Mouse (Mus musculus) embryonic facial prominence, embryonic 11.5 days (tissue): ENCODE results near the gene Ldha. TPM values are rescaled to one million over a fixed set of nuclear protein-coding genes. Genes with fewer than 3 reads are reported as not detected.

Experiments used
- ATAC-seq: fragments of 200-750 bp; cut with Nextera tagmentation; replicated peaks from 2 replicates; pipeline ENCODE4 v1.8.0; 2017; ENCODE audit warnings: low read depth; ENCODE audit not compliant: insufficient number of reproducible peaks, low FRiP score, low TSS enrichment
- DNase-seq: peaks from one replicate; pipeline ENCODE4 v3.0.0-alpha.2; 2015; ENCODE audit warnings: low spot score
- H3K27ac ChIP-seq: fragments of 300-500 bp; sonication (generic); replicated peaks from 2 replicates; pipeline ENCODE4 v1.5.1; 2014; ENCODE audit warnings: mild to moderate bottlenecking, low read depth, low read length, control low read depth
- H3K27me3 ChIP-seq: fragments of 300-500 bp; sonication (generic); 2 replicates; pipeline ENCODE4 v1.6.1; 2014; ENCODE audit warnings: mild to moderate bottlenecking, low read length, moderate library complexity, mixed read lengths; ENCODE audit not compliant: control insufficient read depth, insufficient read depth
- H3K36me3 ChIP-seq: fragments of 300-500 bp; sonication (generic); replicated peaks from 2 replicates; pipeline ENCODE4 v1.6.1; 2014; ENCODE audit warnings: low read depth, mild to moderate bottlenecking, low read length, moderate library complexity, mixed read lengths; ENCODE audit not compliant: control insufficient read depth, insufficient read depth
- H3K4me1 ChIP-seq: fragments of 300-500 bp; sonication (generic); 2 replicates; pipeline ENCODE4 v1.6.1; 2014; ENCODE audit warnings: low read length, mixed read lengths; ENCODE audit not compliant: control insufficient read depth, insufficient read depth
- H3K4me2 ChIP-seq: fragments of 300-500 bp; sonication (generic); 2 replicates; pipeline ENCODE4 v1.6.1; 2014; ENCODE audit warnings: low read depth, mild to moderate bottlenecking, control low read depth, low read length, moderate library complexity
- H3K4me3 ChIP-seq: fragments of 300-500 bp; sonication (generic); 2 replicates; pipeline ENCODE4 v1.5.1; 2014; ENCODE audit warnings: low read depth, low read length, control low read depth
- H3K9ac ChIP-seq: fragments of 300-500 bp; sonication (generic); replicated peaks from 2 replicates; pipeline ENCODE4 v1.6.1; 2014; ENCODE audit warnings: mild to moderate bottlenecking, control low read depth, low read length
- H3K9me3 ChIP-seq: fragments of 300-500 bp; sonication (generic); replicated peaks from 2 replicates; pipeline ENCODE4 v1.6.1; 2016; ENCODE audit warnings: mild to moderate bottlenecking, low read length, inconsistent platforms, mixed read lengths; ENCODE audit not compliant: control insufficient read depth
- WGBS: fragments of 180-500 bp; shearing (Covaris S2); extraction: QIAGEN DNeasy Blood & Tissue Kit; methylation state at CpG from one replicate; pipeline ENCODE4 v1.1.7; 2014; 5-methylcytosine and 5-hydroxymethylcytosine counted together
- polyA plus RNA-seq: library from polyadenylated mRNA; unstranded; fragments of >200 nt; fragmentation: Nextera tagmentation; extraction: Ambion mirVana; gene quantifications from 2 replicates; pipeline ENCODE4 v1.2.1, GENCODE M21; 2014

Gene Ldha
- polyA plus RNA-seq, 1 experiment from 2014 or later = 1,561 TPM

DNA sequence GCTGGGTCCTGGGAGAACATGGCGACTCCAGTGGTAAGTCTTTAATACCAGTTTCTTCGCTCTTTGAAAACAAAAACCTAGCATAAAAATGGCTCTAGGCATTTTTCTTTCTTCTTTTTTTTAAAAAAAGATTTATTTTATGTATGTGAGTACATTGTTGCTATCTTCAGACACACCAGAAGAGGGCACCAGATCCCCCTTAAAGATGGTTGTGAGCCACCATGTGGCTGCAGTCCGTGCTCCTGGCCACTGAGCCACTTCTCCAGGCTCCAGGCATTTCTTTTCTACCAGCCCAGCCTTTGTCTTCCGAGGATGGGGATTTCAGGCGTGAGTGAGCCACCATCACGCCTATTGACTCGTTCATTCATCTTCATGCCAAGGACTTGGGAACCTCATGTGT, 9.8 kb downstream of the Ldha start:
- Histone ChIP-seq H3K36me3 (peaks cover 4% of the 10 kb centered on the region), H3K9me3 (no peaks in the 10 kb centered on the region), H3K9ac (no peak overlapping the region), H3K27me3 (no peaks in the 10 kb centered on the region), H3K27ac (no peak overlapping the region), H3K4me3 (no peak overlapping the region), H3K4me2 (no peak overlapping the region), H3K4me1 (no peaks in the 10 kb centered on the region)
- 79% methylated on average over 7 of the region's 7 CpGs for WGBS
- ATAC-seq (no peak), DNase-seq (no peak)

DNA sequence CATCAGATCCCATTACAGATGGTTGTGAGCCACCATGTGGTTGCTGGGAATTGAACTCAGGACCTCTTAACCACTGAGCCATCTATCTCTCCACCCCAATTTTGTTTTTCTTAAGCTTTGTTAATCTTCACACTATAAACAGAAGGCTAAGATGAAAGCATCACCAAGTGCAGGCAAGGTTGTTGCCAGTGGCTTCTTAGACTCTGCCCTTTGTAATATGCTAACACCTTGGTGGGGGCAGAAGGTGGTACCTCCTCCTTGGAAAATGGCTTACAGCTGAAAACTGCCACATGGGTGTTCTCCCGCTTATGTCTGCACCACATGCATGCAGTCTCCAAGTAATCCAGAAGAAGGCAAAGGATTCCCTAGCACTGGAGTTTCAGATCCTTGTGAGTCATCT, 11.4 kb downstream of the Ldha start:
- 93% methylated on average over 1 of the region's 1 CpGs for WGBS
- H3K4me3 ChIP-seq = no peak overlapping the region
- ATAC-seq (no peak), DNase-seq (no peak)
- no peaks in the 10 kb centered on the region for H3K4me1 ChIP-seq
- H3K27me3 ChIP-seq = no peaks in the 10 kb centered on the region
- H3K9me3 ChIP-seq = no peaks in the 10 kb centered on the region
- no peak overlapping the region for H3K9ac ChIP-seq
- H3K4me2 ChIP-seq = no peak overlapping the region
- H3K36me3 ChIP-seq = peaks cover 4% of the 10 kb centered on the region
- H3K27ac ChIP-seq = no peak overlapping the region

DNA sequence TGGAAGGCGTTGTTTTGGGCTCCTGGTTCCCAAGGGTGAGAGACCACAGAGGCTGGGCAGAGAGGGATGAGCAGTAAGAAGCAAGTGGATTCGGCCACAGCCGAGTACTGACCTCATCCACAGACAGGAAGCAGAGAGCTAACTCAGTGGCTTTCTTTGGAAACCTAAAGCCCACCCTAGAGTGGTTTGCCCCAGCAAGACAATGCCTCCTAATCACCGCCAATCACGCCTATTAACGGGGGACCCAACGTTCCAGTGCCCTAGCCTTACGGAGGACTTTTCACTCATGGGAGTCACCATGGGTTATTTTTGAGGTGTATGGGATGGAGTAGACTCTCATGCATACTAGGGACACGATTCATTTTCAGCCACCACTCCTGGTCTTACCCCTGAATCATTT, 12.1 kb downstream of the Ldha start:
- Histone ChIP-seq H3K4me2 (no peak overlapping the region), H3K9me3 (no peaks in the 10 kb centered on the region), H3K27me3 (no peaks in the 10 kb centered on the region), H3K27ac (no peak overlapping the region), H3K4me1 (no peaks in the 10 kb centered on the region), H3K9ac (no peak overlapping the region), H3K36me3 (peaks cover 4% of the 10 kb centered on the region), H3K4me3 (no peak overlapping the region)
- DNase-seq (no peak), ATAC-seq (no peak)
- WGBS = 90% methylated on average over 9 of the region's 9 CpGs

GRCm38 (mm10) chr7:46855866-46856560, 14.7 kb downstream of the Ldha start:
- no peak overlapping the region for H3K4me2 ChIP-seq
- ATAC-seq = no peak
- H3K9ac ChIP-seq = no peak overlapping the region
- no peaks in the 10 kb centered on the region for H3K9me3 ChIP-seq
- no peak overlapping the region for H3K4me3 ChIP-seq
- WGBS = 69% methylated on average over 7 of the region's 7 CpGs
- no peak overlapping the region for H3K27ac ChIP-seq
- no peaks in the 10 kb centered on the region for H3K4me1 ChIP-seq
- no peaks in the 10 kb centered on the region for H3K27me3 ChIP-seq
- H3K36me3 ChIP-seq = peaks cover 4% of the 10 kb centered on the region
- no peak for DNase-seq

DNA sequence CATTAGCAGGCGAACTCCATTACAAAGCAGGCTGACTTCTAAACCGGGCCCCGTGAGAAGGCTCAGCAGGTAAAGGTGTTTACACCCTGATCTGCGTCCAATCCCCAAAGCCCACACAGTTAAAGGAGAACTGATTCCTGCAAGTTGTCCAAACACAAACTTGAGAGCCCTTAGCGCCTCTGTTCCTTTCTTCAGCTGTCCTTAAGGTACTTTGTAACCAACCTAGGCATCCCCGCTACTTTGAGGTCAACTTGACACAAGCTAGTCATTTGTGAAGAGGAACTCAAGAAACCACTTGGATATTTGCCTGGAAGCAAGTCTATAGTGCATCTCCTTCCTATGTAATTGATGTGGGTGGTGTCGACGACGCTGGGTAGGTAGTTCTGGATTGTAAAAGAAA, 16.2 kb downstream of the Ldha start:
- 77% methylated on average over 9 of the region's 9 CpGs for WGBS
- no peak for ATAC-seq
- no peaks in the 10 kb centered on the region for H3K4me1 ChIP-seq

GRCm38 (mm10) chr7:46859031-46859430, 17.8 kb downstream of the Ldha start:
- Histone ChIP-seq H3K4me1 (no peaks in the 10 kb centered on the region), H3K36me3 (no peaks in the 10 kb centered on the region; the same call in 1 of the 2 replicates), H3K9ac (no peak overlapping the region), H3K9me3 (no peaks in the 10 kb centered on the region), H3K4me3 (no peak overlapping the region), H3K27me3 (no peaks in the 10 kb centered on the region), H3K27ac (no peak overlapping the region), H3K4me2 (no peak overlapping the region)
- 67% methylated on average over 6 of the region's 6 CpGs for WGBS
- DNase-seq (no peak), ATAC-seq (no peak)

More for the DNA sequence above, 16.2 kb downstream of the Ldha start:
- no peak overlapping the region for H3K4me2 ChIP-seq
- no peaks in the 10 kb centered on the region; the same call in 1 of the 2 replicates for H3K36me3 ChIP-seq
- DNase-seq = no peak
- H3K9me3 ChIP-seq = no peaks in the 10 kb centered on the region
- H3K27ac ChIP-seq = no peak overlapping the region
- no peak overlapping the region for H3K4me3 ChIP-seq
- no peak overlapping the region for H3K9ac ChIP-seq
- no peaks in the 10 kb centered on the region for H3K27me3 ChIP-seq

GRCm38 (mm10) chr7:46860996-46861395, 19.7 kb downstream of the Ldha start, which contains the start of gene Ldhc:
Gene Ldhc (plus strand): TSS chr7:46861203.
- Histone ChIP-seq H3K27ac (no peak within 1 kb of the TSS), H3K9me3 (no peaks in the 10 kb centered on the region), H3K36me3 (no peaks in the 10 kb centered on the region), H3K4me3 (no peak within 1 kb of the TSS), H3K9ac (no peak within 1 kb of the TSS), H3K4me2 (no peak within 1 kb of the TSS), H3K4me1 (no peaks in the 10 kb centered on the region), H3K27me3 (no peaks in the 10 kb centered on the region)
- no peak for ATAC-seq
- WGBS = 36% methylated on average over 10 of the region's 10 CpGs
- no peak for DNase-seq

DNA sequence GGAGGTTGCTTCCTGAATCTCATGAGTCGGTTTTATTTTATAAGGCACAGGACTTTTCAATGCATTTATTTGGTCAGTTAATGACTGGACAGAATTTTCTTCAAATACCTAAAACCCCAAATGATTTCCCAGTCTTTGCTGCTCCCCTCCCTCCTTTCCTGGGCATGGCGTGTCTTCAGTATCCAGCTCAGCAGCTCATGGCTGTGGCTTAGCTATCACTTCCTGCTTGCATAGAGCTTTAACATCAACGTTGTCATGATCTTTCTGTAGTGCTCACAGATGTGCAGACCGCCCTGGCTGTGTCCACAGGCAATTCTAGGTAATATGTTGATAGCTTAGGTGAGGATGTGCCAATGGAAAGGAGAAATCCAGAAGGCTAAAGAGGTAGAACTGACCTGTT, 30.7 kb downstream of the Ldha start:
- H3K36me3 ChIP-seq = no peaks in the 10 kb centered on the region
- no peaks in the 10 kb centered on the region for H3K9me3 ChIP-seq
- H3K4me2 ChIP-seq = no peak overlapping the region
- 76% methylated on average over 4 of the region's 4 CpGs for WGBS
- no peak overlapping the region for H3K27ac ChIP-seq
- H3K9ac ChIP-seq = no peak overlapping the region
- H3K4me3 ChIP-seq = no peak overlapping the region
- H3K27me3 ChIP-seq = no peaks in the 10 kb centered on the region
- ATAC-seq (no peak), DNase-seq (no peak)
- H3K4me1 ChIP-seq = no peaks in the 10 kb centered on the region
